Mouse (Mus musculus): ENCODE measurements at regions not wholly inside any gene's neighbourhood (a gene's known extent, or its start where the extent isn't known, plus 50 kb on each side); places are given as distances from the start of the nearest gene placed in this dataset.
A peak's percentile ranks its signal among the peaks of the same experiment; 100 is the strongest.
"Not testable (repeated sequence)": the region's sequence is repeated elsewhere in the genome, so short reads cannot be mapped to it uniquely, and the experiment has no call there.

DNA sequence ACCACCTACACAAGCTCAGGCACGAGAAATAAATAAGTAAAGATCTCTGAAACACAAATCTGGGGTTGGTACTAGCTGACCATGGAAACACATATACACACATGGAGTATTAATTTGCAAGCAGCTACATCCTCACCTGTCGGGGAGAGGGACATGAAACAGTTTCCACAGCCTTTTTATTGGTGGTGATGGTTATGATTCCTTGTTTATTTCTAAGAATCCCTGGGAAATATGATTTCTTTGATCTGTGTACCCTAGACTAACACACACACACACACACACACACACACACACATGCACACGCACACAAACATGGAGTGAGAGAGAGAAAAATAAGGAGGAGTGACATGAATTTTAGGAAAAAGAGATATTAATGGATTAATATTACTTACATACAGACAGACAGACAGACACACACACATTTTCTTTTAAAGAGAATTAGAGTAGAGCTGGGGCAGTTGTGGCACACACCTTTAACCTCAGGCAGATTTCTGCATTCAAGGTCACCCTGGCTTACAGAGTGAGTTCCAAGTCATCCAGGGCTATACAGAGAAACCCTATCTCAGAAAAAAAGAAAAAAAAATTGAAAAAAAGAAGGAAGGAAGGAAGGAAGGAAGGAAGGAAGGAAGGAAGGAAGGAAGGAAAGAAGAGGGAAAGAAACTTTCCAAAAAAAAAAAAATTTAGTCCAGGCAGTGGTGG, 164.2 kb upstream of the Gdi2 start:
- not testable (repeated sequence) for H3K27me3 ChIP-seq (replicated peaks; ENCODE audit: control insufficient read depth, insufficient read depth, low read length); H3K27ac ChIP-seq (replicated peaks; ENCODE audit: low read depth, low read length); H3K9ac ChIP-seq (ENCODE audit: low read depth, low read length); H3K36me3 ChIP-seq (ENCODE audit: control insufficient read depth, insufficient read depth, low read length); H3K4me1 ChIP-seq (ENCODE audit: control insufficient read depth, insufficient read depth, low read length); H3K4me2 ChIP-seq (ENCODE audit: low read depth, low read length); H3K9me3 ChIP-seq (ENCODE audit: control insufficient read depth, low read length); H3K4me3 ChIP-seq (ENCODE audit: low read depth, low read length); ATAC-seq (ENCODE audit: low read depth)
- 49% methylated on average over 3 of the region's 3 CpGs for WGBS
- DNase-seq (ENCODE audit: low spot score) = peak; percentile 22

DNA sequence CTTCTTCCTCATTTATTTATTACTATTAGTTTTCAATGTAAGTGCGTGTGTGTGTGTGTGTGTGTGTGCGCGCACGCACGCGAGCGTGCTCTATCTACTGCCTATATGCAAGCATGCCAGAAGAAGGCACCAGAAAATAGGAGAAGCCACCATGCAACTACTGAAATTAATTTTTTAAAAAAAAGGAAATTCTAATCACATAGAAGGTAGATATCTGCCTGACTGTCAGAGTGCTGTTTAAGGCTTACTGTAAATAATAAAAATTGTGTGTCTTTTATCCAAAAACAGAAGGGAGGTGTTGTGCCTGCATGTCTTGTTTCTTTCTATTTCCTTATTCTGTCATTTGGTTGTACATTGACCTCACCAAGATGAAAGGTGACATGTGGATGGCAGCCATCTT, 163.1 kb upstream of the Gdi2 start:
- H3K36me3 ChIP-seq (ENCODE audit: control insufficient read depth, insufficient read depth, low read length) = no peaks in the 10 kb centered on the region
- no peaks in the 10 kb centered on the region for H3K4me1 ChIP-seq (ENCODE audit: control insufficient read depth, insufficient read depth, low read length)
- 97% methylated on average over 7 of the region's 7 CpGs for WGBS
- H3K27me3 ChIP-seq (replicated peaks; ENCODE audit: control insufficient read depth, insufficient read depth, low read length) = no peaks in the 10 kb centered on the region
- no peak overlapping the region for H3K4me2 ChIP-seq (ENCODE audit: low read depth, low read length)
- H3K4me3 ChIP-seq (ENCODE audit: low read depth, low read length) = no peak overlapping the region
- ATAC-seq (ENCODE audit: low read depth) (no peak), DNase-seq (ENCODE audit: low spot score) (no peak)
- no peak overlapping the region for H3K27ac ChIP-seq (replicated peaks; ENCODE audit: low read depth, low read length)
- no peaks in the 10 kb centered on the region for H3K9me3 ChIP-seq (ENCODE audit: control insufficient read depth, low read length)
- H3K9ac ChIP-seq (ENCODE audit: low read depth, low read length) = no peak overlapping the region

DNA sequence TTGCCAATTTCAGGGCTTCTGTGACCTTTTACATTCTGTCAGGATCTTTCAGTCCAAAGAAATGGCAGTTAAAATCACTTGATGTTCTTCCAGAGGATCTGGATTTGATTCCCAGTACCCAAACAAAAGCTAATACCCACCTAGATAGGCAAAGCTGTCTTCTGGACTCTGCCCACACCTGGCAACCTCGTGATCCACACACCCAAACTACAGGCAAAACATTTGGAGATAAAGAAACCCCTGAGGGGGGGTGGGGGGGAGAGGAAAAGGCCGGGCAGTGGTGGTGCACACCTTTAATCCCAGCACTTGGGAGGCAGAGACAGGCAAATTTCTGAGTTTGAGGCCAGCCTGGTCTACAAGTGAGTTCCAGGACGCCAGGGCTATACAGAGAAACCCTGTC, 160.1 kb upstream of the Gdi2 start:
- 58% methylated on average over 3 of the region's 3 CpGs for WGBS
- not testable (repeated sequence) for H3K4me3 ChIP-seq (ENCODE audit: low read depth, low read length); DNase-seq (ENCODE audit: low spot score); H3K9ac ChIP-seq (ENCODE audit: low read depth, low read length); ATAC-seq (ENCODE audit: low read depth); H3K4me2 ChIP-seq (ENCODE audit: low read depth, low read length); H3K27me3 ChIP-seq (replicated peaks; ENCODE audit: control insufficient read depth, insufficient read depth, low read length); H3K4me1 ChIP-seq (ENCODE audit: control insufficient read depth, insufficient read depth, low read length); H3K27ac ChIP-seq (replicated peaks; ENCODE audit: low read depth, low read length); H3K36me3 ChIP-seq (ENCODE audit: control insufficient read depth, insufficient read depth, low read length); H3K9me3 ChIP-seq (ENCODE audit: control insufficient read depth, low read length)

DNA sequence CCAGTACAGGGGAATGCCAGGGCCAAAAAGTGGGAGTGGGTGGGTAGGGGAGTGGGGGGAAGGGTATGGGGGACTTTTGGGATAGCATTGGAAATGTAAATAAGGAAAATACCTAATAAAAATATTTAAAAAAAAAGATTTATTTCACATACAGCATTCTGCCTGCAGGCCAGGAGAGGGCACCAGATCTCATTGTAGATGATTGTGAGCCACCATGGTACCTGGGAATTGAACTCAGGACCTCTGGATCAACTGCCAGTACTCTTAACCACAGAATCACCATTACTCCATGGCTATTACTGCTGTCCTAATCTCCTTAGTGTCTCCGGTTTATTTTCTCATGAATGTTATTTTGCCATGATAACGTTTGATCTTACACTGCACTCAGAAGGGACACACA, 132.1 kb upstream of the Gdi2 start:
- not testable (repeated sequence) for H3K9me3 ChIP-seq (ENCODE audit: control insufficient read depth, low read length); H3K4me3 ChIP-seq (ENCODE audit: low read depth, low read length); H3K4me1 ChIP-seq (ENCODE audit: control insufficient read depth, insufficient read depth, low read length); DNase-seq (ENCODE audit: low spot score); H3K36me3 ChIP-seq (ENCODE audit: control insufficient read depth, insufficient read depth, low read length); ATAC-seq (ENCODE audit: low read depth); H3K9ac ChIP-seq (ENCODE audit: low read depth, low read length); H3K4me2 ChIP-seq (ENCODE audit: low read depth, low read length); H3K27me3 ChIP-seq (replicated peaks; ENCODE audit: control insufficient read depth, insufficient read depth, low read length); H3K27ac ChIP-seq (replicated peaks; ENCODE audit: low read depth, low read length)
- 78% methylated on average over 2 of the region's 2 CpGs for WGBS

DNA sequence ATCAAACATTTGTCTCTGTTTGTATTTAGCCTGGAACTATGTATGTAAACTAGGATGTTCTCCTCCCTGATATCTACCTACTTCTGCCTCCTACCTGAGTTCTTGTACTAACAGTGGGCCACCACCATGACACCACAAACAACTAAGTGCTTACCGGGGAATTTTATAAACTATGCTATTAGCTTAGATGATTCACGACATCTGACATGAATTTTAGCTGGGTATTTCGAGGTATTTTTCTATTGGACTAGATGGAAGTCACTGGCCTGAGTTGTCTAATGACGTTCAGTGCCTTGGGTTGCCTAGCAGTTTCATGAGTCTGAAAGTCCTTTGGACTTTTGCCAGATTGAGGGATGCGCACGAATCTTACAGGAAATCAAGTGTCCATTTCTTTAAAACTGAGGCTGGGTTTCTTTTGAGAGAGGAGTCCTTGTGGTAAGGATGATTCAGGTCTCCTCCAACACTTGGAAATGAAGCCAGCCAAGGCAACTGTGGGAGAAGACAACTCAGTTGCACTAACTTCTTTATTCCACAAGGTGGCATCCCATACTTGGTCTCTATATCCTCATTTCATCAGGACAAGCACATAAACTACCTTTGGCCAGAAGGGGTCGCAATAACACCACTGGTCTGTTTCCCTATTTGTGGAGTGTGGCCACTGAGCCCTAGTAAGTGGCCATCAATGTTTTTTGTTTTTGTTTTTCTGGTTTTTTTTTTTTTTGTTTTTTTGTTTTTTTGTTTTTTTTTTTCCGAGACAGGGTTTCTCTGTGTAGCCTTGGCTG, 131.4 kb upstream of the Gdi2 start:
- H3K9ac ChIP-seq (ENCODE audit: low read depth, low read length); H3K9me3 ChIP-seq (ENCODE audit: control insufficient read depth, low read length); H3K4me1 ChIP-seq (ENCODE audit: control insufficient read depth, insufficient read depth, low read length); ATAC-seq (ENCODE audit: low read depth); H3K27me3 ChIP-seq (replicated peaks; ENCODE audit: control insufficient read depth, insufficient read depth, low read length); H3K4me2 ChIP-seq (ENCODE audit: low read depth, low read length); H3K4me3 ChIP-seq (ENCODE audit: low read depth, low read length); H3K27ac ChIP-seq (replicated peaks; ENCODE audit: low read depth, low read length); H3K36me3 ChIP-seq (ENCODE audit: control insufficient read depth, insufficient read depth, low read length): not testable (repeated sequence)
- 42% methylated on average over 8 of the region's 8 CpGs for WGBS
- peak; percentile 76 for DNase-seq (ENCODE audit: low spot score)

DNA sequence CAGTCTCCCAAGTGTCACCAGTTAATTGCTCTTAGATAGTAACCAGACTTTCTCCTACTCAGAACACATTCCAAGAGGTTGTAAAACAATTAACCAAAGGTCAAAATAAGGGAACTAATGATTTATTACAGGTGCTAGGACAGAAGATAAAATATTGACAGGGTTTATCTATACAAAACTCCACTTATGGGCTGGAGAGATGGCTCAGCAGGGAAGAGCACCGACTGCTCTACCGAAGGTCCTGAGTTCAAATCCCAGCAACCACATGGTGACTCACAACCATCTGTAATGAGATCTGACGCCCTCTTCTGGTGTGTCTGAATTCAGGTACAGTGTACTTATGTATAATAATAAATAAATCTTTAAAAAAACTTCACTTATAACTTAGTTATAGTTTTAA, 127.6 kb upstream of the Gdi2 start:
- WGBS = 64% methylated on average over 3 of the region's 3 CpGs

DNA sequence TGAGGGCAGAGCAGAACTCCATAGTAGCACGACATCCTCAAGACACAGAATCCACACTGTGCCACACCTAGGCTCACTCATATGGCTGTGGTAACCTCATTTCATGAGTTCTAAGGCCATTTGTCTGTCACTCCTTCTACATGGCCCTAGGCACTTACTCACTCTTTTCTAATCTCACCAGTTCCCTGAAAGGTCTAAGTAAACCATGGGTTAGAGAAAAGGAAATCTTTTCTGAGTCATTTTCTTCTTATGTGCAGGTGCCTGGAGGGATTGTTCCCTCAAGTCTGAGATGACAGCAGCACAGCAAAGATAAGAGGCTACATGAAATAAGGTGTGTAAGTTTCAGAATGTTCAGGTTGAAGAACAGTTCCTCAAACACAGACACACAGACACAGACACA, 120.8 kb upstream of the Gdi2 start:
- Histone ChIP-seq H3K9ac (ENCODE audit: low read depth, low read length) (no peak overlapping the region), H3K9me3 (ENCODE audit: control insufficient read depth, low read length) (0 out of 2 replicates have a peak, but pooled peaks cover 7% of the 10 kb centered on the region), H3K36me3 (ENCODE audit: control insufficient read depth, insufficient read depth, low read length) (no peaks in the 10 kb centered on the region), H3K4me1 (ENCODE audit: control insufficient read depth, insufficient read depth, low read length) (no peaks in the 10 kb centered on the region), H3K4me2 (ENCODE audit: low read depth, low read length) (no peak overlapping the region), H3K27ac (replicated peaks; ENCODE audit: low read depth, low read length) (no peak overlapping the region), H3K27me3 (replicated peaks; ENCODE audit: control insufficient read depth, insufficient read depth, low read length) (no peaks in the 10 kb centered on the region), H3K4me3 (ENCODE audit: low read depth, low read length) (no peak overlapping the region)
- no peak for DNase-seq (ENCODE audit: low spot score)
- 78% methylated on average over 1 of the region's 1 CpGs for WGBS
- no peak for ATAC-seq (ENCODE audit: low read depth)

More for the DNA sequence above, 127.6 kb upstream of the Gdi2 start:
- H3K9ac ChIP-seq (ENCODE audit: low read depth, low read length); H3K4me2 ChIP-seq (ENCODE audit: low read depth, low read length); H3K9me3 ChIP-seq (ENCODE audit: control insufficient read depth, low read length); DNase-seq (ENCODE audit: low spot score); ATAC-seq (ENCODE audit: low read depth); H3K4me1 ChIP-seq (ENCODE audit: control insufficient read depth, insufficient read depth, low read length); H3K27ac ChIP-seq (replicated peaks; ENCODE audit: low read depth, low read length); H3K27me3 ChIP-seq (replicated peaks; ENCODE audit: control insufficient read depth, insufficient read depth, low read length); H3K36me3 ChIP-seq (ENCODE audit: control insufficient read depth, insufficient read depth, low read length); H3K4me3 ChIP-seq (ENCODE audit: low read depth, low read length): not testable (repeated sequence)

DNA sequence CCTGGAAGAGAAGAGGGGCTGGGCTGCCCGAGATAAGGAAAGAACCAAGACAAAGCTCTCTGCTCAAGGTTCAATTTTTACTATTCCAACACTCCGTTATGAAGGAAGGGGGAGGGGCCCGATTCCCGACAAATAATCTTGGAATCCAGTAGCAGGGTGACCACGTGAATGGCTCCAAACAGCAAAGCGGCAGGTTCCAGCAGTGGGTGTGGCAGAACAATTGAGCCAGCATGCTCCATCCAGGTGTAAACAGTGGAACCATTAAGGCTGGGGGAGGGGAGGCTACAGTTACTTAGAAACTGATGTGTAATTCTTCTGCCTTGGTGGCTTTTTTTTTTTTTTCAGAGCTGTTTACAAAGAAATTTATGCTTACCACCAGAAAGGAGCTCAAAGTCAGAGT, 82.5 kb upstream of the Gdi2 start:
- not testable (repeated sequence) for H3K4me3 ChIP-seq (ENCODE audit: low read depth, low read length); H3K36me3 ChIP-seq (ENCODE audit: control insufficient read depth, insufficient read depth, low read length); H3K9me3 ChIP-seq (ENCODE audit: control insufficient read depth, low read length); H3K4me2 ChIP-seq (ENCODE audit: low read depth, low read length); H3K27ac ChIP-seq (replicated peaks; ENCODE audit: low read depth, low read length); H3K4me1 ChIP-seq (ENCODE audit: control insufficient read depth, insufficient read depth, low read length); H3K9ac ChIP-seq (ENCODE audit: low read depth, low read length); H3K27me3 ChIP-seq (replicated peaks; ENCODE audit: control insufficient read depth, insufficient read depth, low read length); DNase-seq (ENCODE audit: low spot score); ATAC-seq (ENCODE audit: low read depth)
- 84% methylated on average over 6 of the region's 6 CpGs for WGBS

DNA sequence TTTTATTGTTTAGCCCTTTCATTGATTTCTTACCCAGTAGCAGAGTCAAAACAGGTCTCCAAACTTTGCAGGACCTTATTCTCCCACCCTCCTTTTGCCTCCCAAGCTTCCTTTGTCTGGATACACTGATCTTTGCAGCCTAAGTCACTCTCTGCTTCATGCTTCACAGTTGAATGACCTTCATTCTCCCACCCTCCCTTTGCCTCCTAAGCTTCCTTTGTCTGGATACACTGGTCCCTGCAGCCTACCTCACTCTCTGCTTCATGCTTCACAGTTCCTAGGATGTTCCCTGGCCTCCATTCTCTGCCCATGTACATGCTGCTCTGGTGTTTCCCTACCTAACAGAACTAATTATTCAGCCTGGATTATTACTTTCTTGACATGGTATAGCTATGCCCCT, 61.0 kb upstream of the Gdi2 start:
- no peak overlapping the region for H3K4me2 ChIP-seq (ENCODE audit: low read depth, low read length)
- peaks cover 3% of the 10 kb centered on the region; the same call in 1 of the 2 replicates for H3K9me3 ChIP-seq (ENCODE audit: control insufficient read depth, low read length)
- no peak overlapping the region for H3K4me3 ChIP-seq (ENCODE audit: low read depth, low read length)
- no peaks in the 10 kb centered on the region for H3K27me3 ChIP-seq (replicated peaks; ENCODE audit: control insufficient read depth, insufficient read depth, low read length)
- ATAC-seq (ENCODE audit: low read depth) = no peak
- H3K27ac ChIP-seq (replicated peaks; ENCODE audit: low read depth, low read length) = no peak overlapping the region
- H3K4me1 ChIP-seq (ENCODE audit: control insufficient read depth, insufficient read depth, low read length) = no peaks in the 10 kb centered on the region
- no peaks in the 10 kb centered on the region for H3K36me3 ChIP-seq (ENCODE audit: control insufficient read depth, insufficient read depth, low read length)
- DNase-seq (ENCODE audit: low spot score) = no peak
- no peak overlapping the region for H3K9ac ChIP-seq (ENCODE audit: low read depth, low read length)

Data from embryonic facial prominence, embryonic 14.5 days (tissue).